Mouse (Mus musculus): ENCODE data around the gene Mxra8.
A peak's percentile ranks its signal among the peaks of the same experiment; 100 is the strongest.

Mxra8 gene

DNA sequence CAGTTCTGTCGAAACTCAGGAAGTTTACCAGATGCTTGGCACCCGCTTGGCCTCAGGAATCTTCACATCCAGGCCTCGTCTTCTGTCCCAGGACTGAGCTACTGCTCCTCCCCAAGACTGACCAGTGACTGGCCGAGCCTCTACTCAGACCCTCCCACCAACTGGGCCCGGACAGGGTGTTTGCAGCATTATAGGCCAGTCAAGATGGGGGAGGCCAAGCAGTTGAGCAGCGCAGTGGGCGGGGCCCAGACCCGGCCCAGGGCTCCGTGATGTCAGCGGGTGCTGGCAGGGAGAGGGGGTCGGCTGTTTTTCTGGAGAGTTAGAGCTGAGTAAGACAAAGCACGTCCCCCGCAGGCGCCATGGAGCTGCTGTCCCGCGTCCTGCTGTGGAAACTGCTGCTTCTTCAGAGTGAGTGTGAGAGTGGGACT is at the start of gene Mxra8:
TSS of gene Mxra8 (plus strand) at position 198 of the 428 bp plus-strand sequence.
- no peak for DNase-seq (ENCODE audit: low read depth, low spot score)

DNA sequence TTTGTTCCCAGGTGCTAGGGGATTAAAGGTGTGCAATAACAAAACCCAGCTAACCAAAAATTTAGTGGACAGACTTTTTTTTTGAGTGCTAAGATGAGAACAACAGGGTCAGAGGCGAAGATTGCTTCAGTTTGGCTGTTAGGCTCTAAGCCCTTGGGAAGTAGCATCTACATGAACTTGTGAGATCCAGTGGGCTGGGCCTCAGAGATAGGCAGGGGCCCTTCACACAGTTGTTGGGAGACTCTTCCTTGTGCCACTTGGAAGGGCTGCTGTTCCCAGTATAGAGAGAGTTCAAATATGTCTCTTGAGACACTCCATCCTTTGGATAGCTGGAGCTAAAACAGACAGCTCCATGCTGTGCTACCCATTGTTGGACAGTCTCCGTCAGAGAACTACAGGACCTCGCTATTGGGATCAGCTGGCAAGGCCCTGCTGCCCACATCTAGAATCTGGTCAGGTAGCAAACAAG is 49.4 kb upstream of the Mxra8 start, which contains the start of gene Ankrd65:
TSS of gene Ankrd65 (plus strand) at position 419 of the 469 bp plus-strand sequence.
- DNase-seq (ENCODE audit: low read depth, low spot score), result no peak

DNA sequence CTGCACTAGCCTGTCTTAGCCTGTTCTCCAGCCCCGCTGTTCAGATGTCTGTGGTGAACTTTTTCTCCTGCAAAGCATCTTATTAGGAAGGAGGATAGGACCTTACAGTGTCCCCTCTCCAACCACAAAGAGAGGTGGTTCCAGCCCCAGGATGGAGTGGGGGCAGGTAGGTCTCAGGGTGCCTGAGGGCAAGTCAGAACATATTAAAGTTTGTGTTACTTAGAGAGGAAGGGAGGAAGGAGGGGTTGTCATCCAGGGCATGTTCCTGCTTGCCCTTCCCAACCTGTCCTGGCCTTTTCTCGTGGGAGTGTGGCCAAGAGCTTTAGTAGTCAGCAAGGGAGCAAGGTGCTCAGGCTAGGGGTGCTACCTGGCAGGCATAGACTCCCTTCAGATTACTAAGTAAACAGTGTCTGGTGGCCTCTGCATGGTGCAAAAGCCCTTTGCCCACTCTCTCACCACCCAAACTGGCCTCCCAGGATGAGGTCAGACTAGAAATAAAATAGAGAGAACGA is 48.8 kb upstream of the Mxra8 start:
- no peak for DNase-seq (ENCODE audit: low read depth, low spot score)

DNA sequence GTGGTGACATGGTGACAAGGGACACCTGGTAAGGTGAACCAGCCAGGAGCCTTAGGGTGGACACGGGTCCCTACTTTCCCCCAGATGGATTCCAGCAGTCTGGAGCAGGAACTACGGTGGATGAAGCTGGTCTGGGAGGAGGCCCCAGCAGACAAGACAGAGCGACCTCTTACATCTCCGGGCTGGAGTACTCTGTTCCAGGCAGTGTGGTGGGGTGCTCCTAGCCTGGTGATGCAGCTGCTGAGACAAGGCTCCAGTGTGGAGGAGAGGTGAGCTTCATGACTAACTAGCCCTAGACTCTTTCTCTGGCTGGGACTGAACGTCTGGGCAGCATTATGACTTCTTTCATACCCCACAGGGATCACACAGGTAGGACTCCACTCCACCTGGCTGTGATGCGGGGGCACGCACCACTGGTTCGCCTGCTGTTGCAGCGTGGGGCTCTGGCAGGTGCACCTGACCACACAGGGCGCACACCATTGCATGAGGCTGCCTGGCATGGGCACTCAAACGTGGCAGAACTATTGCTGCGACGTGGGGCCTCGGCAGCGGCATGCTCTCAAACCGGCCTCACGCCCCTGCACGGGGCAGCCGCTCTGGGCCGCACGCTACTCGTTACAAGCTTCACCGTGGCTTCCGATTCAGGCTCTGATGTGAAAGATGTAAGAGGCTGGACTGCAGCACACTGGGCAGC is 48.1 kb upstream of the Mxra8 start:
- DNase-seq (ENCODE audit: low read depth, low spot score), result no peak

DNA sequence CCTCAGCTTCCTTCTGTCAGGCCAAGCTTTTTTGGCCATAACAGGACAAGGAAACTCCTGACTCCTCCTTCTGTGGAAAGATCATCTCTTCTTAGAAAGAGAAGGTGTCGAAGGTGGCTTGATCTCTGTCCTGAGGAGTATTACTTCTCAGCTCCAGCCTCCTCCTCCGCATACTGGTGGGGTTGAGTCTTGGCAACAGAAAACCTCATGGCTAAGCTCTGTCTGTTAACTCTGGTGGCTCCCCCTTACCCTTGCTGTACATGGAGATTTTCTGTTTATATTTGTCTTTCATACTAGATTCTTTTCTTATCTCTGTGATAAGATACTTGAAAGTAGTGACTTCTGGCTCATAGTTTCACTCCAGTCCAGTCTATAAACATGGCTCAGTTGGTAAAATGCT is 45.8 kb upstream of the Mxra8 start:
- DNase-seq (ENCODE audit: low read depth, low spot score), result no peak

DNA sequence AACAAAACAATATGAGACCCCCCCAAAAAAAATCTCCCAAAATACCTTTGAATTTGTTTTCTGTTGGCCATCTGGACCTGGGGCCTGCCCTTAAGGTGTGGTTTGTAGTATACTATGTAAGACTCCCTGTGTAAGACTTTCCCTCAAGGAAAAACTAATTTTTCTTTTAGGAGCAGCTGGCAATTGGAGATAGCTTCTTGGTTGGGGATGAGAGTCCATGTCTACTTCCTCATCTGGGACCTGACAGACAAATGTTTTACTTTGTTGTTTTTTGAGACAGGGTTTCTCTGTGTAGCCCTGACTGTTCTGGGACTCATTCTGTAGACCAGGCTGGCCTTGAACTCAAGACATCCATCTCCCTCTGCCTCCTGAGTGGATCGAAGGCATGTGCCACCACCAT is 37.4 kb upstream of the Mxra8 start:
- no peak for DNase-seq (ENCODE audit: low read depth, low spot score)

DNA sequence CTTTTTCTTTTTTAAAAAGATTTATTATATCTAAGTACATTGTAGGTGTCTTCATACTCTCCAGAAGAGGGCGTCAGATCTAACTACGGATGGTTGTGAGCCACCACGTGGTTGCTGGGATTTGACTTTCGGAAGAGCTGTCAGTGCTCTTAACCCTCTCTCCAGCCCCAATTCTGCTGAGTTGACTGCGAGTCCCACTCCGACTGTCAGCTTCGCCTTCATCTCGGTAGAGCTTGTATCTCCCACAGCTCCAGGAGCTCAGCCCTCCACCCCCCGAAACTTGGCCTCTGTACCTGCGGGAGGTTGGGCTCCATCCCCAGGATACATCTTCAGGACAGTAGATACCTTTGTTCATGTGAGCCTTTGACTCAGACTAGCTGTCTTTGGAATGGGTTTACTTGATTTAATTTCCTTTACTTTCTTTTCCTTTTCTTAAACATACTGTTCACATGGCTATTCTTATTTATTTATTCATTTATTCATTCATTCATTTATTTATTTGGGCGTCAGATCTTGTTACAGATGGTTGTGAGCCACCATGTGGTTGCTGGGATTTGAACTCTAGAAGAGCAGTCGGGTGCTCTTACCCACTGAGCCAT is 36.6 kb upstream of the Mxra8 start, which contains the start of gene Mrpl20:
TSS of gene Mrpl20 (plus strand) at position 138 of the 599 bp plus-strand sequence.
- DNase-seq (ENCODE audit: low read depth, low spot score), result peak; percentile 65

DNA sequence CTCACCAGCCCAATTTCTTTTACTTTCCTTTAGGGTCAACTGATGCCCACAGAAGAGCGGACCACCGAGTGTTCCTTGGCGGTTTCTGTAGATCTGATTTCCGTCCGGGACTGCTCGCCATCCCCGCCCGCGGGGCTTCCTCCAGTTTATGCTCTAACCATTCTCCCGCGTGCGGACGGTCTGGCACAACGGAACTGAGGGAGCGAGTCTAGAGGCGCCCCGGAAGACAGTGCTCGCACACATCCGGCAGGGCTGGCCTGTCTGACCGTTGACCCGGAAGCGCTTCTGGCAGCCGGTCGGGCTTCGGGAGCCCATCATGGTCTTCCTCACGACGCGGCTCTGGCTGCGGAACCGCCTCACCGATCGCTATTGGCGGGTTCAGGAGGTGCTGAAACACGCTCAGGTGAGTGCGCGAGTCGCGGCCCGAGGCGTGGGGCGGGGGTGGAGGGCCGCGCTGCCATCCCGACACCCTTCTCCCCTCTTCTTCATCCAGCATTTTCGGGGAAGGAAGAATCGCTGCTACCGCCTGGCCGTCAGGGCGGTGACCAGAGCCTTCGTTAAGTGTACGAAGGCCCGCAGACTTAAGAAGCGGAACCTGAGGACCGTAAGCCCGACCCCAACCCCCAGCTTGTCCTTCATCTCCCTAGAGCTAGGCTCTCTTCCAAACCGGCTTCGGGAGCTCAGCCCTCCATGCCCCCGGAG is 36.0 kb upstream of the Mxra8 start:
- DNase-seq (ENCODE audit: low read depth, low spot score), result peak; percentile 94

DNA sequence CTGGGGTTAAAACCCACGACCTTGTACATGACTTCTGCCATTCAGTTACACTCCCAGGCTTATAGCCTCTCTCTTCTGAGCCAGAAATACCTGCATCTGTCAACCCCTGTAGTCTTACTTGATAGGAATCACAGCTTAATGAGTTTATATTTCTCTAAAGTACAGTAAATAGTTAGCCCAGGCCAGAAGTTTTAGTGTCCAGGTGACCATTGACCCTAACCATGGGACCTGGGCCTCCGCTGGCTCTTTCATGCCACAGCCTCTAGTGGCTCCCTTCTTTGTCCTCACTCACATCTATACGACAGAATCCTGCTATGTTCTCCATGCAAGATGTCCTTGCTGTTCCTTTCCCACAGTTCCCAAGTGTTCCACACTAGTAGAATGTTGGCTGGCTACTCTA is 31.6 kb upstream of the Mxra8 start:
- no peak for DNase-seq (ENCODE audit: low read depth, low spot score)

DNA sequence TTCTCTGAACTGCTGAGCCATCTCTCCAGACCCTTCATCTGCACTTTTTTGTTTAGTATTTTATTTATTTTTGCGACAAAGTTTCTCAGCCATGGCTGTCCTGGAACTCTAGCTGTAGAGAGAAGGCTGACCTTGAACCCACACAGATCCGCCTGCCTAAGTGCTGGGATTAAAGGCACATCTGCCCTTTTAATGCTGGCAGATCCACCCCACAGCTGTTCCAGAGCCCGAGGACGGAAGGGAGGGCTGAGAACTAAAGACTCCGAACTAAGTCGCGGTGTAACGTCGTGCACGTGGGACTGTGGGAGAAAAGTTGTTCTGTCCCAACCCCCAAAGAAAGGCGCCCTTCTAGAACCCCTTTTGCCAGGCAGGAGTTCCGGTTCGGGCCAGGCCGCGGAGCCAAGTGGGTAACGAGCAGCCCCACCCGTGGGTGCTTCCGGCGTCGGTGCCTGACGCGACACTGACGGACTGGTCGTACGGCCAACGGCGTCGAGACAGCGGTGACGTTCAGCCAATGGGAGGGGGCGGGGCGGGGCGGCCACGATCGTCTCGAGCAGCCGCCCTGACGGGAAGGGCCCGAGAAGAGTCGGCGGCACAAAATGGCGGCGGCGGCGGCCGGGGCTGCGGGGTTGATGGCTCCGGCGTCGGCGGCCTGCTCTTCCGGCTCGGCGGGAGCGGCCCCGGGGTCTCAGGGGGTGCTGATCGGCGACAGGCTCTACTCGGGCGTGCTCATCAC is 27.4 kb upstream of the Mxra8 start, which contains the start of gene Ccnl2:
TSS of gene Ccnl2 (plus strand) at position 561 of the 736 bp plus-strand sequence.
- DNase-seq (ENCODE audit: low read depth, low spot score), result peak; percentile 100

DNA sequence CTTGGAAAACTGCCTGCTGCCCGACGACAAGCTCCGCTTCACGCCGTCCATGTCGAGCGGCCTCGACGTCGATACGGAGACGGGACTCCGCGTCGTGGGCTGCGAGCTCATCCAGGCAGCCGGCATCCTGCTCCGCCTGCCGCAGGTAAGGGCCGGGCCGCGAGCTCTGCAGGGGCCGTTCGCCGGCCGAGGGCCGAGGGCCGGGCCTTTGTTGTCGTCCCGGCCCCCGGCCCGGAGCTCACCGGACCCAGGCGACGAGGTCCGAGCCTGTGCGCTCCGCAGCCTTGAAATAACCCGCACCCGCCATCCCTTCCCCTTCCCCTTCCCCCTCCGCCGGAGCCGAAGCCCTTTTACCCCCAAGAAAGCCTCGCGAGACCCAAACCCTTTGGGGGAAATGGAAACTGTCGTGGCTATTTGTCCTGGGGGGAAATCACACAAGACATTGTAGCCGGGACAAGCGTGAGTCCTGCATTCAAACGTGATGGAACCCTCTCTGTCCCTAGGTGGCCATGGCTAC is 26.8 kb upstream of the Mxra8 start:
- DNase-seq (ENCODE audit: low read depth, low spot score), result peak; percentile 45

DNA sequence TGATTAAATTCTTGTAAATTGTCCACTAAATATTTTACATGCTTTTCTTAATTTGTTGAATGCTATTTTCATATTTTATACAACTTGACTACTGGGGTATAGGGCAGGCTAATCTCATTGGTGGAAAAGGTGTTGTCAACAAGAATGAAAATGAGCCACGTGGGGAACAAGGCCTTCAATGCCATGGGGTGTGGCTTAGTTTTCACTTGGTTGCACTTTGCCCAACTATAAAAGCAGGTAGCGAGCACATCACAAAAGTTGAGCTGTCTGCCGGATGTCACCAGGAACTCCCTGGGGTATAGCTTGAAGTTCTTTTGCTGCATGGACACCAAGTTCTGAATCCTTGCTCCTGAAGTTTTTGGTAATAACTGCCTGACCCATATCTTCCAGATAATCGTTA is 21.9 kb upstream of the Mxra8 start:
- no peak for DNase-seq (ENCODE audit: low read depth, low spot score)

DNA sequence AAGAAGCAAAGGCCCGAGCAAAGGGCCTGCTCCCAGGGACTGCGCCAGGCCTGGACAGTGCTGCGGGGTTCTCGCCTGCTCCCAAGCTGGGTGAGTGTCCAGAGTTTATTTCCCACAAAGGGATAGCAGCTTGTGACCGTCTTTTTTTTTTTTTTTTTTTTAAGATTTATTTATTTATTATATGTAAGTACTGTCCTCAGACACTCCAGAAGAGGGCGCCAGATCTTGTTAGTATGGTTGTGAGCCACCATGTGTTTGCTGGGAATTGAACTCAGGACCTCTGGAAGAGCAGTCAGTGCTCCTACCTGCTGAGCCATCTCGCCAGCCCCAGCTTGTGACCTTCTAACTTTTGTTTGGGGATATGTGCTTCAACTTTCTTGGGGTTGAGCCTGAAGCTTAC is 18.5 kb upstream of the Mxra8 start:
- peak; percentile 54 for DNase-seq (ENCODE audit: low read depth, low spot score)

DNA sequence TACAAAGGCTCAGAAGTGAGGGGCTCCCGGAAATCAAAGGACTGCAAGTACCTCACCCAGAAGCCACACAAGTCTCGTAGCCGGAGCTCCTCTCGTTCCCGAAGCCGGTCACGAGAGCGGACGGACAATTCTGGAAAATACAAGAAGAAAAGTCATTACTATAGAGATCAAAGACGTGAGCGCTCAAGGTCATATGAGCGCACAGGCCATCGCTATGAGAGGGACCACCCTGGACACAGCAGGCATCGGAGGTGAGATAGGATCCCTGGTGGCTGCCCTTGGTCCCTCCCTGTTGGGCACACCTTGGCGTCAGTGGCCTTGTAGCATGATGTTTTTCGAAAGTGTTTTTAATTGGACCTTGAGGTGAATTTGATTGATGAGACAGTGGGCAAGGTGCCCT is 16.0 kb upstream of the Mxra8 start:
- DNase-seq (ENCODE audit: low read depth, low spot score), result no peak

DNA sequence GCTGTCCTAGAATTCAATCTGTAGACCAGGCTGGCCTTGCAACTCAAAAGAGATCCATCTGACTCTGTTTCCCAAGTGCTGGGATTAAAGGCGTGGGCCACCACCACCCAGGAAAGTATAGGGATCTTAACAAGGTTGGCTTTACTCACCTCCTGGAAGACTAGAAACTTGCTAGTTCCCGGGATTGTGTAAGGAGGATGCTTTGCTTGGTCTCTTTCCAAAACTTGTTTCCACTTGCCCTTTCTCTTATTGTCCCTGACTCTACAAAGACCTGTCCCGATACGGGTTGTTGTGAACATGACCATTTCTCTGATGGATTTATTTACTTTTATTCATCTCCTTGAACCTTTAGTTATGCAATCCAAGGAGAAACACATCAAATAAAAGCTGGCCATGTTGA is 9.6 kb upstream of the Mxra8 start:
- no peak for DNase-seq (ENCODE audit: low read depth, low spot score)

DNA sequence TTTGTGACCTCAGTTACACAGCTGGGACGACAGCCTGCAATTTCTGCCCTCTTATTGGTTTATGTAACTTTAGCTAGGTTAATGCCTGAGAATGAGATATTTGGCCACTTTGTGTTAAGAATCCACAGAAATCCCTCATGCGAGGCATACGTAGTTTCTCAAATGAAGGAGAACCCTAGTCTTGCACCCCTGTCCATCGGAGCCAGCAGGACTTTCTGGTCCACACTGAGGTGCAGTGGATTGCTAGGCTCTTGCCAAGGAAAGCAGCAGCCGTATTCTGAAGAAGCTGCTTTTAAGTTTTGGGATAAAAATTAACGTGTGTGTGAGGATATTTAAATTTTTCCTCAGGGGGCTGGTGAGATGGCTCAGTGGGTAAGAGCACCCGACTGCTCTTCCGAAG is 8.9 kb upstream of the Mxra8 start:
- peak; percentile 23 for DNase-seq (ENCODE audit: low read depth, low spot score)

DNA sequence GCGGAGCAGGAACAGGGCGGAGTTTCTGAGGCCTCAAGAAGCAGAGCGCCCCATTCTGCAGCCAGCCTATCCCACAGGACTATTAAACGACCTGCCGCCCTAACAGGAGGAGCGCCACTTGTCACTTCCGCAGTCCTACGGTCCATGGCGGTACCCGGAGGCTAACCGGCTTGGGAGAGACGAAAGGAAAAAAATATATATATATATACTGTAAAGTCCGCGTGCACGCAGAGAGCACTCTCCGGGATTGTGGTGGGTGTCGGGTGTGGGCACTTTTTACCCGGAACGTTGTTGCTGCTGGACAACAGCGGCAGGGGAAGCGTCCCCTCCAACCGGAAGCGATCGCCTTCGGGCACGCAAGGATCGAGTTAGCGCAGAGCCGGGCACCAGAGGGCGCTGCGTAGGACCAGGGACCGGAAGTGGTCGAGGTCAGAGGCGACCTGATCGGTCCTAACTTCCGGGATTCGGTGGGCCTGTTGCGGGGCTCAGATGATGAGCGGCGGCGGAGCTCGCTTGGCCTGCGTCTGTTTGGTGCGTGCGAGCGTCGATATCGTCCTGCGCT is 8.2 kb upstream of the Mxra8 start, which contains the start of gene Aurkaip1:
TSS of gene Aurkaip1 (plus strand) at position 68 of the 562 bp plus-strand sequence.
- DNase-seq (ENCODE audit: low read depth, low spot score), result peak; percentile 91

DNA sequence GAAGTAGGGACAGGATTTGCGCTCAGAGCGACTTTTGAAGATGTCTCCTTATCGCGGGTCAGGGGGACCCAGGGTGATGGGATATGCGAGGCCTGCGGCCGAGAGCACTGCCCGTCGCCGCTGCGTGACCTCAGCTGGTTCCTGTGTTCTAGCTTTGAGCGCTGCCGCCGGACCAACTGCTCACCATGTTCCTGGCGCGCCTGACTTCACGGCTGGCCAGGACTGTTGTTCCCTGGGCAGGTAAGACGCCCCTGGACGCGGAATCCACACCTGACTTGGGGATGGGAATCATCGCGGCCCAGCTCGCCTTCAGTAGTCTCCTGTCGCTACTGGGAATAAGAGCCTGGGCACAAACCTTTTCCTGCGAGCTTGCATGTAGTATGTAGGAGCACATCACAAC is 7.6 kb upstream of the Mxra8 start:
- no peak for DNase-seq (ENCODE audit: low read depth, low spot score)

DNA sequence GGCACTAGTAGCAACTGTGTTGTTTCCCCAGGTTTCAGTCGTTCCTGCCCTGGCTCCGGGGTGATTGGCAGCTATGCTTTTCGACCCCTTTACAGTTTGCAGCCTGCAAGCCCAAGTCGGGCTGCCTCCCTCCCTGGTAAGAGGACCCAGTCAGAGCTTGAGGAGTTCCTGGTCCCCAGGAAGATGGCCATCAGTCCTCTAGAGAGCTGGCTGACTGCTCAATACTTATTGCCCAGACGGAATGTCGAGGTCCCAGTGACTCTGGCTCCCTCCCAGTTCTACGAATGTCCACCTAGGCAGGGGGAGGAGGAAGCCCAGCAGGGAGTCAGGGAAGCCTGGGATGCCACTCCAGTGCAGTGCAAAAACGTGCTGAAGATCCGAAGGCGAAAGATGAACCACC is 7.2 kb upstream of the Mxra8 start:
- no peak for DNase-seq (ENCODE audit: low read depth, low spot score)

DNA sequence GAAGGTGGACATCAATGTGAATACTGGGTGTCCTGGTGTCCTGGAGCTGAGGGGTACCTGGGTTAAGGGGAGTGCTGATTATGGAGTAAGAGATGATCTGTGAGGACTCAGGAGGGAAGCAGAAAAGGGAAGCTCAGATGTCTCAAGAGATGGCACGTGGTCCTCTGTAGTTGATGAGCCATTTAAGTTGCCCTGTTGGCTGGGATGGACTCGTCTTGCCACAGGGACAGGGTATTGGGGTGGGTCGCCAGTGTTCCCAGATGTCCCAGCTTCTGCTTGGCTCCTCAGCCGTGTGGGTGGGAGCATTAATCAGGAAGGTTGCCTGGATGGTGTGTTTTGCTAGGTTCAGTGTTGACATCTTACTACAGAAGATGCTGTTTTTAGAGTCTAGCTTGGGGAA is 6.2 kb upstream of the Mxra8 start:
- DNase-seq (ENCODE audit: low read depth, low spot score), result no peak

DNA sequence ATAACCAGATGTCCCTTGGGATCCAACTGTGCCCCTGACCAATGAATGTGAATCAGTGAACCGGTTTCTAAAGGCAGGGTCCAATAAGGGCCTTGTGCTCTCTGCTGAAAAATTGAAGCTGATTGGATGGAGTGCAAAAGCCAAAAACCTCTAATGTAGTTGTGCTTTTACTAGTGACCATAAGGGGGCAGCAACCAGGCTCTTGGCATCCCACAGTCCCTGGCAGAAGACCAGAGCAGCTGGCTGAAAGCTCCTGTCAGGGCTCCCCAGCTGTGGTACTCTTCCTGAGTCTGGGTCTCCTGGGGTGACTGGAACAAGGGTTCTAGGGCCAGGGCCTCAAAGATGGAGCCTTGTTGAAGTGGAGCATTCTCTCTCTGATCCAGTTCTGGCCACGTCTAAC is 5.6 kb upstream of the Mxra8 start:
- peak; percentile 78 for DNase-seq (ENCODE audit: low read depth, low spot score)

Data from CD4-positive helper T cell, adult 2 months (primary cell).